Mouse (Mus musculus) embryo, embryonic 10 days (tissue): ENCODE measurements around the gene Nxpe2.

ENCODE experiments used
- DNase-seq: peaks from one replicate; pipeline ENCODE4 v3.0.0-alpha.2; 2015; ENCODE audit warnings: low spot score

Nxpe2 gene

GRCm38 (mm10) chr9:48294754-48295153, 58.5 kb downstream of the Nxpe2 start:
- DNase-seq = no peak

- no peak for DNase-seq
Observed at GRCm38 (mm10) chr9:48290281-48290680, 63.0 kb downstream of the Nxpe2 start.

- DNase-seq = no peak
Observed at GRCm38 (mm10) chr9:48284221-48284620, 69.0 kb downstream of the Nxpe2 start.

- DNase-seq = no peak
Observed at GRCm38 (mm10) chr9:48276831-48277230, 76.4 kb downstream of the Nxpe2 start.
